Mouse (Mus musculus): Measurements from ENCODE around the gene Ripply3. TPM values are rescaled to one million over a fixed set of nuclear protein-coding genes. Genes with fewer than 3 reads are reported as not detected.

Gene Ripply3
- 0.31 TPM in 2 replicates for polyA plus RNA-seq (2012; ENCODE audit: low replicate concordance)

GRCm38 (mm10) chr16:94327781-94328711 lies at the start of gene Ripply3:
TSS of gene Ripply3 (plus strand) at chr16:94328420.

GRCm38 (mm10) chr16:94313229-94314030 lies 14.8 kb upstream of the Ripply3 start, which contains the start of gene Hlcs:
TSS of gene Hlcs (minus strand) at chr16:94313571.

GRCm38 (mm10) chr16:94370173-94370914 lies 42.1 kb downstream of the Ripply3 start, which contains the start of gene Ttc3:
TSS of gene Ttc3 (plus strand) at chr16:94370618.

GRCm38 (mm10) chr16:94371301-94371931 lies 43.2 kb downstream of the Ripply3 start, which contains the start of gene Pigp:
TSS of gene Pigp (minus strand) at chr16:94371842.

Other genes with a start within 250 kb of the Ripply3 start
- gene Sim2, start 243.5 kb upstream of the Ripply3 start, polyA plus RNA-seq (2012; ENCODE audit: low replicate concordance), result not detected in 2 replicates
- 8.5 and 11.4 TPM in 2 replicates for gene Hlcs, start 14.8 kb upstream of the Ripply3 start, polyA plus RNA-seq (2012; ENCODE audit: low replicate concordance)
- gene Ttc3, start 42.2 kb downstream of the Ripply3 start, polyA plus RNA-seq (2012; ENCODE audit: low replicate concordance), result 5.8 and 7.8 TPM in 2 replicates
- gene Pigp, start 43.4 kb downstream of the Ripply3 start, polyA plus RNA-seq (2012; ENCODE audit: low replicate concordance), result 29.0 and 36.1 TPM in 2 replicates
- gene Vps26c, start 198.4 kb downstream of the Ripply3 start, polyA plus RNA-seq (2012; ENCODE audit: low replicate concordance), result 5.0 and 6.5 TPM in 2 replicates
- gene Dyrk1a, start 241.6 kb downstream of the Ripply3 start, polyA plus RNA-seq (2012; ENCODE audit: low replicate concordance), result 22.2 and 26.6 TPM in 2 replicates

Data from hematopoietic multipotent progenitor cell, adult 10-12 weeks (in vitro differentiated cells).